ENCODE assay signal across 27 mouse cellular contexts in the genomic region with DNA sequence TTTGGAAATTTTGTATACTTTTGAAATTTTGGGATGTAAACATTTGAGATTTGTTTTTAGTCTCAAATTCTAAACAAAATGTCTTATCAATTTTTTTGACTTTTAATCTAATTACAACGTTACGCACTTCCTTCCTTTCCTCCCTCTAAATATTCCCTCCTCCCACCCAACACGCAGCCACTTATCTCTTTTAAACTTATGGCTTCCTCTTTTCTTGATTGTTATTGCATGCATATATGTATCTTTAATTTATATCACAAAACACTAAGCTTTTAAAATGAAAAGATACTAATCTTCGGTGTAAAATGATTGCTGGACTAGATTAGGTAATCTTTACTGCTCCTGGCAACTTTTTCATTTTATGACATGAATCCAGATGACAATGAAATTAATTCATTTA.
"Had no signal": no experiment of that assay in that cellular context is flagged by ENCODE, and none has a peak within 500 bp of the region (broad histone marks: within the 10 kb centered on the region; RNA-seq: fewer than 3 reads in every experiment).

No protein-coding gene starts in this region.

- H3K27me3 ChIP-seq: embryonic facial prominence, embryonic 12.5 days; embryonic facial prominence, embryonic 13.5 days; embryonic facial prominence, embryonic 15.5 days; forebrain, embryonic 12.5 days; forebrain, embryonic 13.5 days; forebrain, embryonic 15.5 days had no signal

- H3K4me1 ChIP-seq: embryonic facial prominence, embryonic 10.5 days; embryonic facial prominence, embryonic 12.5 days; embryonic facial prominence, embryonic 13.5 days; embryonic facial prominence, embryonic 15.5 days; forebrain, embryonic 10.5 days; forebrain, embryonic 12.5 days; forebrain, embryonic 13.5 days; forebrain, embryonic 15.5 days; heart, embryonic 10.5 days had no signal

- H3K27ac ChIP-seq: embryonic facial prominence, embryonic 10.5 days; embryonic facial prominence, embryonic 12.5 days; embryonic facial prominence, embryonic 13.5 days; embryonic facial prominence, embryonic 15.5 days; forebrain, embryonic 10.5 days; forebrain, embryonic 12.5 days; forebrain, embryonic 13.5 days; forebrain, embryonic 15.5 days; gastrocnemius, adult 2 months; heart, adult 2 months; heart, embryonic 10.5 days had no signal

- ATAC-seq: forebrain, embryonic 13.5 days; forebrain, embryonic 14.5 days; forebrain, embryonic 15.5 days; forebrain, embryonic 16.5 days; forebrain, postnatal 0 days had no signal

- H3K9ac ChIP-seq: embryonic facial prominence, embryonic 12.5 days; embryonic facial prominence, embryonic 13.5 days; embryonic facial prominence, embryonic 15.5 days; forebrain, embryonic 12.5 days; forebrain, embryonic 13.5 days; forebrain, embryonic 15.5 days; forebrain, postnatal 0 days had no signal

- H3K36me3 ChIP-seq: embryonic facial prominence, embryonic 10.5 days; embryonic facial prominence, embryonic 12.5 days; embryonic facial prominence, embryonic 13.5 days; embryonic facial prominence, embryonic 15.5 days; forebrain, embryonic 10.5 days; forebrain, embryonic 12.5 days; forebrain, embryonic 15.5 days; heart, embryonic 10.5 days had no signal

- H3K9me3 ChIP-seq: embryonic facial prominence, embryonic 10.5 days; embryonic facial prominence, embryonic 12.5 days; embryonic facial prominence, embryonic 13.5 days; embryonic facial prominence, embryonic 15.5 days; forebrain, embryonic 10.5 days; forebrain, embryonic 12.5 days; forebrain, embryonic 13.5 days; forebrain, embryonic 15.5 days; heart, embryonic 10.5 days had no signal

- DNase-seq: cerebellum, adult 9-10 months; cerebellum, adult 9-11 months; cerebellum, postnatal 10 days; cerebellum, postnatal 14 days; cerebellum, postnatal 25 days; cerebellum, postnatal 36 days; embryo, embryonic 11 days; forebrain, postnatal 0 days; gastrocnemius, adult 2 months; gastrocnemius, postnatal 10 days; gastrocnemius, postnatal 14 days; gastrocnemius, postnatal 25 days; gastrocnemius, postnatal 36 days; heart, adult 18-20 months; heart, adult 2 months had no signal

- H3K4me3 ChIP-seq: embryonic facial prominence, embryonic 10.5 days; embryonic facial prominence, embryonic 12.5 days; embryonic facial prominence, embryonic 13.5 days; embryonic facial prominence, embryonic 15.5 days; erythroblast, embryonic 14.5 days; forebrain, embryonic 10.5 days; forebrain, embryonic 12.5 days; forebrain, embryonic 13.5 days; forebrain, embryonic 15.5 days; gastrocnemius, adult 2 months; heart, adult 2 months; heart, embryonic 10.5 days had no signal
